Mouse (Mus musculus) embryonic facial prominence, embryonic 11.5 days (tissue): ENCODE measurements at regions not wholly inside any gene's neighbourhood (a gene's known extent, or its start where the extent isn't known, plus 50 kb on each side); places are given as distances from the start of the nearest gene placed in this dataset.

ENCODE experiments used
- ATAC-seq: fragments of 200-750 bp; cut with Nextera tagmentation; replicated peaks from 2 replicates; pipeline ENCODE4 v1.8.0; 2017; ENCODE audit warnings: low read depth; ENCODE audit not compliant: insufficient number of reproducible peaks, low FRiP score, low TSS enrichment
- DNase-seq: peaks from one replicate; pipeline ENCODE4 v3.0.0-alpha.2; 2015; ENCODE audit warnings: low spot score
- H3K27ac ChIP-seq: fragments of 300-500 bp; sonication (generic); replicated peaks from 2 replicates; pipeline ENCODE4 v1.5.1; 2014; ENCODE audit warnings: mild to moderate bottlenecking, low read depth, low read length, control low read depth
- H3K27me3 ChIP-seq: fragments of 300-500 bp; sonication (generic); 2 replicates; pipeline ENCODE4 v1.6.1; 2014; ENCODE audit warnings: mild to moderate bottlenecking, low read length, moderate library complexity, mixed read lengths; ENCODE audit not compliant: control insufficient read depth, insufficient read depth
- H3K36me3 ChIP-seq: fragments of 300-500 bp; sonication (generic); replicated peaks from 2 replicates; pipeline ENCODE4 v1.6.1; 2014; ENCODE audit warnings: low read depth, mild to moderate bottlenecking, low read length, moderate library complexity, mixed read lengths; ENCODE audit not compliant: control insufficient read depth, insufficient read depth
- H3K4me1 ChIP-seq: fragments of 300-500 bp; sonication (generic); 2 replicates; pipeline ENCODE4 v1.6.1; 2014; ENCODE audit warnings: low read length, mixed read lengths; ENCODE audit not compliant: control insufficient read depth, insufficient read depth
- H3K4me2 ChIP-seq: fragments of 300-500 bp; sonication (generic); 2 replicates; pipeline ENCODE4 v1.6.1; 2014; ENCODE audit warnings: low read depth, mild to moderate bottlenecking, control low read depth, low read length, moderate library complexity
- H3K4me3 ChIP-seq: fragments of 300-500 bp; sonication (generic); 2 replicates; pipeline ENCODE4 v1.5.1; 2014; ENCODE audit warnings: low read depth, low read length, control low read depth
- H3K9ac ChIP-seq: fragments of 300-500 bp; sonication (generic); replicated peaks from 2 replicates; pipeline ENCODE4 v1.6.1; 2014; ENCODE audit warnings: mild to moderate bottlenecking, control low read depth, low read length
- H3K9me3 ChIP-seq: fragments of 300-500 bp; sonication (generic); replicated peaks from 2 replicates; pipeline ENCODE4 v1.6.1; 2016; ENCODE audit warnings: mild to moderate bottlenecking, low read length, inconsistent platforms, mixed read lengths; ENCODE audit not compliant: control insufficient read depth
- WGBS: fragments of 180-500 bp; shearing (Covaris S2); extraction: QIAGEN DNeasy Blood & Tissue Kit; methylation state at CpG from one replicate; pipeline ENCODE4 v1.1.7; 2014; 5-methylcytosine and 5-hydroxymethylcytosine counted together

DNA sequence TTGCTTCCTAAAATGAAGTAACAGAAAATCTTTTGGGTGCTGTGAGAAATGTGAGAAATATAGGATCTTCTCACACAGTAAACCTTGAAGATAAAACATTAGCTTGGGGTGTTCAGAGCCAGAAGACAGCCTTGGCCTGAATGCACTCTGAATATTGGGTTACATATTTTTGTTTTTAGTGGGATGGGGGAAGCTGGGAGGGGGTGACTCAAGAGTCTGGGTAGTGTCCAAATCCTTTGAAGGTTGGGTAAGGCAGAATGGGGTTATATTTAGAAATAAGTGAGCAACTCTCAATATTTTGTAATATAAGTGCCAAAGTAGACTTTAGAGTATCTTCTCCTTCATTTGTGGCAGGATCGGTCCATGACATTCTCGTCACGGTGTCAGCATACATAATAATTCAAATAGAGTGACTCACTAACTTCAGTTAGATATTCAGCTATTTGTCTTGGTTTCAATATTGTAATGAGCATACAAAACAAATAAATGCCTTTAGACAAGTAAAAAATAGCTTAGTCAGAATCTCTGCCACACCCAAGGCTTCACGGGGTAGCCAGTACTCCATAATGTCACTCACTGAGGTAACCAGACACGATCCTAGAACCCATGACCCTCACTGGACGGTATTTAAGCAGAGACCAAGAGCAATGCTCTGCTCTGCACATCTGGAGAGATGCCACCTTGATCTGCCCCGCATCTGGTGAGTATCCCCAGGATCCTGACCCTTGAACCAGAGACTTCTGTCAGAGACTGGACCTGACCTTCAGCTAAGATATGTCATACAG, 209.9 kb upstream of the Map3k1 start:
- DNase-seq = no peak
- no peaks in the 10 kb centered on the region for H3K27me3 ChIP-seq
- no peak overlapping the region for H3K9ac ChIP-seq
- no peak overlapping the region for H3K4me3 ChIP-seq
- no peak for ATAC-seq
- H3K36me3 ChIP-seq = no peaks in the 10 kb centered on the region
- no peaks in the 10 kb centered on the region; the same call in 1 of the 2 replicates for H3K4me1 ChIP-seq
- 86% methylated on average over 7 of the region's 7 CpGs for WGBS
- no peak overlapping the region for H3K4me2 ChIP-seq
- H3K9me3 ChIP-seq = no peaks in the 10 kb centered on the region
- no peak overlapping the region for H3K27ac ChIP-seq

DNA sequence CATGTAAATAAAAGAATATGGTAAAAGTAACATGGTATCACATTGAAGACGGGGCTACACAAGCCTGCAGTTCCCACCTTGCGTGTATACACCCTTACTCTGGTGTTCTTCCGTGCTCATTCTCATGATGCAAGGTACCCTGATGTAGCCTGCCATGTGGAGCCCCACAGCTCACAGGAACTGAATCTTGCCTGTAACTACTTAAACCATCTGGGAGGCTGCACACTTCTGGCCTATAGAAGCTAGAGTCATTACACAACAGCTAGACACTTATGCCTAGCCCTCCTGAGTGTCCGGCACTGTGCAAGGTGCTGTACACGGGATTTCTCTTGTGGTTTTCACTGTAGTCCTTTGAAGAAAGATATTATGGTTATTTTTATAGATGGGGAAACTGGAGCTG, 210.8 kb upstream of the Map3k1 start:
- Histone ChIP-seq H3K9ac (no peak overlapping the region), H3K4me1 (no peaks in the 10 kb centered on the region; the same call in 1 of the 2 replicates), H3K27ac (no peak overlapping the region), H3K27me3 (no peaks in the 10 kb centered on the region), H3K36me3 (no peaks in the 10 kb centered on the region), H3K4me2 (no peak overlapping the region), H3K4me3 (no peak overlapping the region), H3K9me3 (no peaks in the 10 kb centered on the region)
- 85% methylated on average over 5 of the region's 5 CpGs for WGBS
- ATAC-seq = no peak
- DNase-seq = no peak

DNA sequence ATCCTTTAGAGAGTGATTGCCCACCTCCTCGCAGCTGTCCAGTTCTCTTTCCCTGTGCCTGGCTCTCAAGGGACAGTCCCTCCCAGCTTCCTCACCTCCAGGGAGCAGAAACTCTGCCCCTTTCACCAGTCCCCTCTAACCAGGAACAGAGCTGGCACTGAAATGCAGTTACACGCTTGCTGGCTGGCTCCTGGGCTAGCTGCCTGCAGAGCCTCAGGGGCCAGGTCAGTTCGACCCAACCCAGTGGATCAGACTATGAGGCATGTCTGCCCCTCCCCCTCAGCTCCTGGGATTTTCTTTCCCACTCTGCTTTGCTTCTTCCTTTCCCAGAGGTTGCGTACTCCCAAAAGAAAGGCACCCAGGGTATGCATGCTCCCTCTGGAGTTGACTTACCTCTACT, 214.4 kb upstream of the Map3k1 start:
- no peaks in the 10 kb centered on the region; the same call in 1 of the 2 replicates for H3K4me1 ChIP-seq
- H3K4me3 ChIP-seq = no peak overlapping the region
- no peak overlapping the region for H3K4me2 ChIP-seq
- no peaks in the 10 kb centered on the region for H3K9me3 ChIP-seq
- H3K27ac ChIP-seq = no peak overlapping the region
- ATAC-seq = no peak
- no peak for DNase-seq
- H3K27me3 ChIP-seq = no peaks in the 10 kb centered on the region
- 32% methylated on average over 4 of the region's 4 CpGs for WGBS
- H3K9ac ChIP-seq = no peak overlapping the region
- no peaks in the 10 kb centered on the region for H3K36me3 ChIP-seq

DNA sequence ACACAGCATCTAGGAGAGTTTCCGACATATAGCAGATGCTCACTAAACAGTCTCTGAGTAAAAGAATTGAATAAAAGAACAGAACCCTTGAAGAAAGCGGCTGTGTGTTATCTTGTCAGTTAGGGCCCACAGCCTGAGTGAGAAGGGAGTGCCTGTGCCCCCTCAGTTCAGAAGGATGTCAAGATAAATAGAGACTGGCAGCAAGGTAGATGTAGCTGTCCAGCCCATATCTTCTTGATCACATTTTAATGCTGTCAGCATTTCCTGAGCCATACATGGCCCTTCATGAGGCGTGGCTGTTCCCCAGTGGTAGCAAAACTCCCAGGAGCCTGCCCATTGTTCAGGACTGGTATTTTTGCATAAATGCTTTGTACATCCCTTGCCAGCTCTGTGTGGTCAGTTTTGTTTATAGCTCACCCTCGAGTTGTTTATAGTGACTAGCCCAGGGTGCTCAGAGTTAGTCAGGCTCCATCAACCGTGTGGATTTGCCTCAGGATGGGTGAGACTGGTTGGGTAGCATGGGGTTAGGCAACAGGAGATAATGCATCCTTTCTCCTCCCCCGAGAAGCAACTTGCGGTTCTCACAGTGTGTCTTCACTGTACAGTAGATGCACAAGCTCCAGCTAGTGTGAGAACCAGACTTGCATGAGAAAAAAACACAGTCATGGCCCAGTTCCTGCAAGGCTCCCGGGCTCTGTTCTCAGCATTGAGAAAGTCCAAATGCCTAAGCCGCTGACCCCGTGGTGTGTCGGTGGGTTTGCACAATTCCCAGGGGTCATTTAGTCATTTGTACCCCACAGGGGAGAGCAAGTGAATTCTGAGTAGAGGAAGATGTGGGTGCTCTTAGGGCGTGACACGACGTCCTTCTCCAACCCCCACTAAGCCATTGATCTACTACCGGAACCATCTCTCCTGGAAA, 216.1 kb upstream of the Map3k1 start:
- Histone ChIP-seq H3K27me3 (no peaks in the 10 kb centered on the region), H3K36me3 (no peaks in the 10 kb centered on the region), H3K4me3 (no peak overlapping the region), H3K9me3 (no peaks in the 10 kb centered on the region), H3K4me1 (no peaks in the 10 kb centered on the region; the same call in 1 of the 2 replicates), H3K9ac (no peak overlapping the region), H3K27ac (no peak overlapping the region), H3K4me2 (no peak overlapping the region)
- DNase-seq (no peak), ATAC-seq (no peak)
- WGBS = 87% methylated on average over 15 of the region's 15 CpGs

DNA sequence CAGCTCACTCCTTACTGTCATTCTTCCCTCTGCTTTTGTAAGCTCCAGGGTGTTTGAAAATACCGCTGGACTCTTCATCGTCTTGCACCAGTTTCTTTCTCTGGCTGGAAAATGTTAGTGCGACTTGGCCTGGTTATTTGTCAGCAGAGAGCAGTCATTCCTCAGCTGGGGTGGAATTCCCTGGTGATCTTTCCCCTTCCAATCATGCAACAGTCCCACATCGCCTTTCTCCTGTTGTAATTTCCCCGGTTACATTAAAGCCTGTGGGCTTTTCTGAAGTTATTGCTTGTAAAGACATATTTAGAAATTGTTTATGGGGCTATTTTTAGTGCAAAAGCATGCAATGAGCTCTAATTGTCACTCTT, 216.8 kb upstream of the Map3k1 start:
- ATAC-seq (no peak), DNase-seq (no peak)
- Histone ChIP-seq H3K27me3 (no peaks in the 10 kb centered on the region), H3K36me3 (no peaks in the 10 kb centered on the region), H3K4me2 (no peak overlapping the region), H3K4me3 (no peak overlapping the region), H3K9ac (no peak overlapping the region), H3K9me3 (no peaks in the 10 kb centered on the region), H3K4me1 (no peaks in the 10 kb centered on the region; the same call in 1 of the 2 replicates), H3K27ac (no peak overlapping the region)
- WGBS = 86% methylated on average over 5 of the region's 5 CpGs

DNA sequence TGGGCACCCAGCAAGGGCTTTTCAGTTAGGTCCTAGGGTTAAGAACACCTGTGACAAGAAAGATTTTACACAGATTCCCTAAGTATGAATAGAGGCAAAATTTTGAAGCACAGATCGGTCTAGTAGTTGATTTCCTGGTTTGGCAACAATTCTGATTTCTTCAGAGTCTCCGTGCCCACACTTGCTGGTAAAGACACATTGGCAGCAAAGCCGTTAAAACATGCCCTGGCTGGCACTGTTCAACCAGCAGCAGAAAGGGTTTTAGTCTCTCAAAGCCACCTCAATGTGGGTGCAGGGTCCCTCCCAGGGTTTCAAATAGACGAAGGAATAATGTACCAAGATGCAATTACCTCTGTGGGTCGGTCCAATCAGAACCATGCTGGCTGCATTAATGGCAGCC, 218.9 kb upstream of the Map3k1 start:
- ATAC-seq (no peak), DNase-seq (no peak)
- no peaks in the 10 kb centered on the region; the same call in 1 of the 2 replicates for H3K4me1 ChIP-seq
- no peaks in the 10 kb centered on the region for H3K36me3 ChIP-seq
- no peak overlapping the region for H3K4me2 ChIP-seq
- WGBS = 92% methylated on average over 5 of the region's 5 CpGs
- H3K4me3 ChIP-seq = no peak overlapping the region
- H3K27ac ChIP-seq = no peak overlapping the region
- H3K9me3 ChIP-seq = no peaks in the 10 kb centered on the region
- no peaks in the 10 kb centered on the region for H3K27me3 ChIP-seq
- H3K9ac ChIP-seq = no peak overlapping the region

DNA sequence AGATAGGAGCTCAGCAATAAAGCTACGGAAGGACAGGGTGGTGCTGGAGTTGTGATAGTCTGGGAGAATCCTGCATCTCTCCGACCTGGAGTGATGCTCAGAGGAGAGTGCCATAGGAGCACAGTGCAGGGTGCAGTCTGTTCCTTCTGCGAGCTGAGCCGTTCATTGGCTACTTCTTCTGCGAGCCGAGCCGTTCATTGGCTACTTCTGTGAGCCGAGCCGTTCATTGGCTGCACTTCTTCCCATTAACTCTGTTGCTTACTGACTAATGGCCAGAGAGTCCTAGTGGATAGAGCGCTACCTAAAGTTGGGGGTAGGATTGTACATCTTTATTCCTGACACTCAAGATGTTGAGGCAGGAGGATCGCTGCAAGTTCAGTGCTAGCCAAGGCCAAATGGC, 222.3 kb upstream of the Map3k1 start:
- H3K27ac ChIP-seq = no peak overlapping the region
- H3K27me3 ChIP-seq = no peaks in the 10 kb centered on the region
- H3K4me2 ChIP-seq = no peak overlapping the region
- no peaks in the 10 kb centered on the region for H3K4me1 ChIP-seq
- H3K36me3 ChIP-seq = no peaks in the 10 kb centered on the region
- 88% methylated on average over 11 of the region's 11 CpGs for WGBS
- ATAC-seq (no peak), DNase-seq (no peak)
- no peak overlapping the region for H3K9ac ChIP-seq
- H3K9me3 ChIP-seq = no peaks in the 10 kb centered on the region
- no peak overlapping the region for H3K4me3 ChIP-seq
